Mouse (Mus musculus) subcutaneous adipose tissue, adult 2 months (tissue): ENCODE data around the gene Adnp. TPM values are rescaled to one million over a fixed set of nuclear protein-coding genes. Genes with fewer than 3 reads are reported as not detected.

Experiments
- polyA plus RNA-seq: library from polyadenylated mRNA; depleted of rRNA; stranded (reverse); fragments of >200 nt; gene quantifications from 2 replicates; pipeline ENCODE4 v1.2.3, GENCODE M21; 2012; ENCODE audit warnings: low replicate concordance; rRNA removed

Adnp gene
- 16.5 and 31.2 TPM in 2 replicates for polyA plus RNA-seq

DNA sequence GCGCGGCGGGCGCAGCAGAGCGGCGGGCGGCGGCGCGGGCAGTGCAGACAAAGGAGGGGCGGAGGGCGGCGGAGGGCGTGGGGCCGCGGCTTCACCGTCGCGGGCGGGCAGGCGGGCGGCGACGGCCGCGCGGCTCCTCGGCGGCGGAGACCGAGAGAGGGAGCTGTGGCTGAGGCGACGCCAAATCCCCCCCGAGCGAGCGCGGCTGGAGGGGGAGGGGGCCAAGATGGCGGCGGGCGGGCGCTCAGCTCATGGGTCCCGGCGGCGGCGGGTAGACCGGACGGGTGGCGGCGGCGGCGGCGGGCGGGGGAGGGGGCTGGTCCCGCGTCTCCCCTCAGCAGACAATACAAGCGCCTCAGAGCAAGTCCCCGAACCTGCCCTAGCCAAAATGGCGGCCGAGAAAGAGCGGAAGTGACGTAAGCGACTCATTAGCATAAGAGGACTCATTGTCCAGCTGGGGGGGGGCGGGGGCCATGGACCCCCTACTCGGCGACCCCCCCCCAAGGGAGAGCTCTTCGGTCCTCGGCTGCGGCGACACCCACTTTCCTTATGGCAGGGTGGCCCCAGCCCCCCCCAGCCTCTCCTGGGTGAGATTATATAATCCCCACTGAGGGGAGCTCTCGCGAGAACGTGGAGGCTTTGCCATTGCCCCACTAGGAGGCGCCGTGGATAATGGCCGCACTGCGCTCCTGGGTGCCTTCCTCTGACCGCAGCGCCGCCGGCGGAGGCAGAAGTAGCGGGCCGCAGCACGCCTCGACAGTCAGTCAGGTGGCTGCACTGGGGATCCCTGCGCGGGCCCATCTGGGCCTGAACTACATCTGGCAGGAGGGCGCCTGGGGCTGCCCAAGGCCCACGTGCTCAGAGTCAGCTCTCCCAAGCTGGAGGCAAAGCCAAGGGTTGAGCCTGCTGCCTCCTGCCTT is at the start of gene Adnp:
Gene Adnp, minus strand, starts transcription at position 388 of the 920 bp plus-strand sequence.

DNA sequence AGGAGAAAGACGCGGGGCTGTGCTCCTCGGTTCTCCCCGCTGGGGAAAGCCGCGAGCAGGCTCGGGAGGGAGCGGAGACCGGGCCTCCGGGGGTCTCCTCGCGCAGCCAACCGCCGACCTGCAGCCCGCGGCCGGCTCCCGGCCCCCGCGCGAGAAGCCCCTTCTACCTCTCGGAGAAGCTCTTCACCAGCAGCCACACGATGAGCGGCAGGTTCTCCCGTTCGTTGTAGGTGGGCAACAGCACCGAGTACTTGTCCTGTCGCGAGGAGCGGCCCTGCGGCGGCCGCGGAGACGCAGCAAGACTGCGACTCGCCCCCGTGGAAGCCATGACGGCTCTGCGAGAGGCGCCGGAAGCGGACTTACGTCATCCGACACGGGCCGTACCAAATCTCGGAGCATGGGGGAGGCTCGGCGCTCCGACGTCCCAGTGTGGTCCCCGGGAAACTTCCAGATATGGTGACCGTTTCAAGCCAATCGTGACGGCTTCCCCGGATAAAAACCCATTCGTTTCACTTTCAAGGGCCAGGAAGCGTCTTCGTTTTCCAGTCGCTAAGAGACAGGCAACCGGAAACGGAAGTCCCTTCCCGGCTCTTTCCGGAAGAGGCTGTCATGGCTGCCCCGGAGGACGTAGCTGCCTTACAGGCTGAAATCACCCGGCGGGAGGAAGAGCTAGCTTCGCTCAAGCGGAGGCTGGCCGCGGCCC is 23.3 kb upstream of the Adnp start, which contains the start of the genes Gm20716, Dpm1 and Mocs3:
Gene Gm20716, minus strand, starts transcription at position 339 of the 703 bp plus-strand sequence.
Gene Dpm1, minus strand, starts transcription at position 566 of the 703 bp plus-strand sequence.
Gene Mocs3, plus strand, starts transcription at position 597 of the 703 bp plus-strand sequence.

Other genes starting within 250 kb of the Adnp start
- gene Ripor3, start 196.5 kb downstream of the Adnp start, polyA plus RNA-seq, result 5.6 TPM in 2 replicates
- gene Pard6b, start 126.1 kb downstream of the Adnp start, polyA plus RNA-seq, result 1.6 and 6.2 TPM in 2 replicates
- 5.2 and 6.1 TPM in 2 replicates for gene Gm20716, start 23.3 kb upstream of the Adnp start, polyA plus RNA-seq
- gene Dpm1, start 23.5 kb upstream of the Adnp start, polyA plus RNA-seq, result 25.7 and 32.1 TPM in 2 replicates
- gene Mocs3, start 23.5 kb upstream of the Adnp start, polyA plus RNA-seq, result 8.6 and 18.9 TPM in 2 replicates
- 0.13 and 10.2 TPM in 2 replicates for gene Kcng1, start 74.6 kb upstream of the Adnp start, polyA plus RNA-seq